Mouse (Mus musculus): ENCODE measurements at regions not wholly inside any gene's neighbourhood (a gene's known extent, or its start where the extent isn't known, plus 50 kb on each side); places are given as distances from the start of the nearest gene placed in this dataset.

DNA sequence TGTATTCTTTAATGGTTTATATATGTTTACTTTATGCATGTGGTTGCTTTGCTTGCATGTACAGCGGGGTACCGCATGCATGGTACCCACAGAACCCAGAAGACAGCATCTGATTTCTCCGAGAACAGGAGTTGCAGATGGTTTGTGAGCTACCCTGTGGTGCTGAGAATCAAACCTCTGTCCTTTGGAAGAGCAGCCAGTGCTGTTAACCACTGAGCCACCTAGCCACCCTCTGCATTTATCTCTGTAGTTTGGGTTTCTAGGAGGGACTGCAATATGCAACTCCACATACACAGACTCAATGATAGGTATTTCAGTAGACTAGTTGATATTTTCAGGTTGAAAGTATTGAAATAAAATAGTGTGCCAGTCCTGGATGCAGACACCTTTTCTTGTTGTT, 134.4 kb downstream of the Tex36 start:
- no peak for DNase-seq

DNA sequence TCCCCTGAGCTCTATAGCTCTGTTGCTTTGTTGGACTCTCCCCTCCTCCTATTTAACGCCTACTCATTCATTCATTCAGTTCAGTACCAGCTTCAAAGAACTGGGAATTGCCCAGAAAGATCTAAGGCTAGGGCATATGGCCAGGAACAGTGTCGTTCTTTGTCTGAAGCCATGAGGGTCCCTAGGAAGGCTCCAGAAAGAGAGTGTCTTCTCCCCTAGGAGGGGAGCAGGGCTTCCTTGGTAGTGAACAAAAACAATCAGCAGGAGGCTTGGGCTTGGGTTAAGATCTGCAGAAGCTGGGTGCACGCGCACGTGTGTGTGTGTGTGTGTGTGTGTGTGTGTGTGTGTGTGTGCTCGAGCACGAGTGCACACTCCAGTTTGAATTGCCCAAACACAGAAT, 142.7 kb downstream of the Tex36 start:
- no peak for DNase-seq

DNA sequence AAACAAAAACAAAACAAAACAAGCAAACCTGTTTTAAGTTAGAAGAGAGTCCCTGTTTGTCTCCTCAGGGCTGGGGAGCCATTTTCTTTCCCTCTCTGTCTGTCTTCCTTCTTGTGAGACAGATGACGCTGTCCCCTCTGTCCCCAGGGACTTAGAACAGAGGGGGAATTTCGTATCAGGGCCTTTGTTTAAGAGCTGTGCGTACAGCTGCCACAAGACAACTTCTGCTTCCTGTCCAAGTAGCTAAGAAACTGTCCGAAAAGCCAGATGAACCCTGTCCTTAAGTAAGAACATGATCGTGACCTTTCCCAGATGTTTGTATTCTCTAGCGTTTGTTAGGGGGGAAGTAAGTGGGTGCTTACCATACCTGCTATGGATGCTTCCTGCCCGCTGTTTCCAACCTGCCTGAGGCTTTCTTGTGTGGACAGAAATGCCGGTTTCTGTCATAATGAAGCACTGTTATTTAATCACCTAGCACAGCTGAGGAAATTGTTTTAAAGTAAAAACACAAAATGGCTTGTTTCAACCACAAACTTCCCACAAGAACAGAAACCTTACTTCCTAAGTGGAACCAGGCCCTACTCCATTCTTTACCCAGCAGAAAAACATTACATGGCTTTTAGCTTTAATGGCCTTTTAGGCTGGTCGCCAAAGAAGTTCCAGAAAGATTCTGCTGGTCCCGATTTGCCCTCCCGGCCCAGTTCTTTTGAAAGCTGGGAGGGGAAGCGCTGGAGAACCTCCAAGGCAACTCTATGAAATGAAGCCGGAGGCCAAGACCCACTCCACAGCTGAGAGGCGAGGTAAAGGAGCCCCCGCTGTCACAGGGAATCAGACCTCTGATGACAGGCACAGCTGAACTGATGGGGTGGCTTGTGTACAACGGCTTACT, 144.3 kb downstream of the Tex36 start:
- peak; percentile 62 to 72 for DNase-seq

DNA sequence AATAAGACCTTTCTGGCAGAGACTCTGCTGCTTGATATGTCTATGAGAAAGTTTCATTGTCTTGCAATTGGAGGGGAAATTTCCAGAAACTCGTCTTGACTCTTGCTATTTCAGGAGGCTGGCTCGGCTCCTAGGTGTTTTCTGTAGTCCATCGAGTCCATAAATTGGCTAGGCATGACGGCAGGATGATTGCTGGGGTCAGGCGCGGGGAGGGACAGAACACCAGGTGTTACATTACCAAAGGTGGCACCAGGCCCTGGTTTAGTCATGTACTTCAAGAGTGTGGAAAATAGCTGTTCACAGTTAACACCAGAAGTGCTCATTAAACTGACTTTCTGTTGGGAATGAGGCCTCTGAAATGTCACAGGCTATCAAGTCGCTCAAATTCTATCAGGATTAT, 151.7 kb downstream of the Tex36 start:
- DNase-seq: no peak

DNA sequence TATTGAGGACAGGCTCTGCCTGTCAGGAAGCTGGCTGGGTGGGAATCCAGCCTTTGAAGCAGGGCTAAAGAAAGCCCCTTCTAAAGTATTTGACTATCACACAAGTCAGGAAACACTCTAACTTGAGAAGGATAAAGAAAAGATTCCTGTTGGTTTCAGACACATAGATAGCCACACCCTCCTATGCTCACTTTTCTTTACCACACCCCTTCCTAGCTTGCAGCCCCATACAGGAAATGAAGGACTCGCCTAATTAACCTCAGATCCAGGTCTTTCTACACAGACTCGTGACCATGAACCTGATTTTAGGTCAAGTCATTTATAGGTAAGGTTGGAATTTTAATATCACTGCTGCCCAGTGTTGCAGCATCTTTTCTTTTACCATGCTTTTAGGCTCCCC, 154.9 kb downstream of the Tex36 start:
- no peak for DNase-seq

DNA sequence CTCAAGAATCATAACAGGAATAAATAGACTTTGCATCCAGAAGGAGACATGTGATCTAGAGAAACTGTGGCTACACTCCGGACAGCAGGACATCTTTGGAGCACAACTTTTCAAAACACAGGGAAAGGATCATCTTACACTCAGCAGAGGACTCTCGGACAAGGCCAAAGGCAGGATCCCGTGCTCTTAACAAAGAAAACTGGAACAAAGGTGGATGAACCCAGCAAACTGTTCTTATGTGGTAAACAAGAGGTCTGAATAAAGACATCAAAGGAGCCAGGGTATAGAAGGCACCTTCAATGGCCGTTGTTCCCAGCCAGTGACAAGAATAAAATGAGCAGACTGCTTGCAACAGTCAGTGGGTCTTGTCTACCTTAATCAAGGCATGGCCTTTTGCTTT, 160.3 kb downstream of the Tex36 start:
- DNase-seq: no peak

DNA sequence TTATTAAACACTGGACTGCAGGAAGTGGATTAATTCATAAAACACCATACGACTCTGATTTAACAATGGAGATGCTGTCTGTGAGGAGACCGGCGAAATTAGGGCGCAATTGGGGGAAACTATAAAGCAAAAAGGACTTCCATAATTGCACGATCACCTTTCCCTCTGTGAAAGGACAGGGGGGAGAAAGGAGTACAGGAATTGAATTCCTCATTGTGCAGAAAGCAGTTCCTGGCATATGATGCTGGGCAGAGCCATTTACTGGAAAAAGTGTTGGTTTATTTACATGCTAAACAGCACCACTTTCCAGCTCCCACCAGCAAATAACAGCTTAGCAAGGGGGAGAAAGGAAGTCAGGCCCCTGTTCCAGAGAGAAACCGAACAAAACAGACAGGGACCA, 160.8 kb downstream of the Tex36 start:
- DNase-seq: no peak

DNA sequence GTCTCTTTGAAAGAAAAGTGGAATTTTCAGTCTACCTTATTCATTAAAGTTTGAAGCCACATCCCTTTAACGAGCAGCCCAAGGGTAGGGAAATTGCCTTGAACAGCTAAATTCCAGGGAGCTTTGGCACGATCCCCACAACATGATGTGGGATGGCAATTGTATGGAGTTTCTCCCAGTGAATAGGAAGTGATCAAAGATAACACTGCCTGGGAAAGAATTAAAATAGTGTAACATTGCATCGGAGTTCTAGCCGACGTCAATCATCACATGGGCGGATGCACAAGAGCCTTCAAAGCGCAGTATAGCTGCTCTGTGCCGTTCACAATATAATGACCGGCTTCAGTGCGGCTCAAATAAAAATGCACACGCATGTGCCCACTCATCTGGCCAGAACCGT, 161.2 kb downstream of the Tex36 start:
- DNase-seq: no peak

DNA sequence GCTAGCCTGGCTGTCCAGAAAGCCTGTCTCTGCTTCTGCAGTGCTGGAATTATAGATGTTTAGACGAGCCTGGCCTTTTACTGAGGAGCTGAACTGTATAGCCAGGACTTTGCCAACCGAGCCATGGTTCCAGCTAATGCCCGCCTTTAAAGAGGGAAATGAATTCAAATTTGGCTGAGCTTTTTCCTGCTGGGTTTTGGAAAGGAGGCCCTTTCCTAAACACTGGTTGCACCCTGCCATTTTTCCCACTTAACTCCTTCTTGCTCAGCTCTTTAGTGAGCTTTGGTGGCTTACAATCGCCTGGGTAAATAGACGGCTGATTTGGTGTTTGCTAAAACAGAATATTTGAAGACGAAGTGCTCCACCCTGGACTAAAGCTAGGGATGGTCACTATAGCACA, 161.9 kb downstream of the Tex36 start:
- no peak for DNase-seq

DNA sequence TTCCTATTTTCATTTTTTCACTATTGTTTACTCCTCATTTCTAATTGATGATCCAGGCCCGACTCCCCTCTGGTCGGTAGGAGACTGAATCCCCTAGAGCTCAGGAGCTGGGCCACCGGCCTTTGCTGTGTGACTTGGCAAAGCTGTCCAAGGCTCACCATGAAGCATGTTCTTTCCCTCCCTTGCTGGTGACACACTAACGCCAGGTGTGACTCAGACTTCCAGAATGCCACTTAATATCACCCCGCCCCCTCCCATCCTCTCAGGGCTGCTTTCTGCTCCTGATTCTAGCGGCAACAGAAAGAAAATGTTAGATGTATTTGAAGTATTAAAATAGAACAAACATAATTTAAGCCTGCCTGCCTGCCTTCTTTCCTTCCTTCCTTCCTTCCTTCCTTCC, 163.3 kb downstream of the Tex36 start:
- DNase-seq: no peak

DNA sequence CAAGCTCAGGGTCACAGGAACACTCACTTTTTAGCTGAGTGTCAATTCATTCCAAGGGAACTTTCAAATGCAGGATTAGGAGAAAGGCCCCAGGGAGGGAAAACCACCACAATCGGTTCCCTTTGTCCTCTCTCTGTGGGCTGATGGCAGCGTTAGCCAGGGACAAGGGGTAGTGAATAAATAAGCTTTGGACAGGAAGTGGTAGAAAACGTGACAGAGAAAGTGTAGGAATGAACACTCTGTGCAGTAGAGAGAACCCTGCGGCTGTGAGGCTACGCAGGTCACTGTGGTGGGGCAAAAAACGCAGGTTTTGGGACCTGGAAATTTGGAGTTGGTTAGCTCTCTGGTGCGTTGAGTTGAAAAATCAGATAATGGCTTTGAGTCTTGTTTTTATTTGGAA, 164.1 kb downstream of the Tex36 start:
- no peak for DNase-seq

DNA sequence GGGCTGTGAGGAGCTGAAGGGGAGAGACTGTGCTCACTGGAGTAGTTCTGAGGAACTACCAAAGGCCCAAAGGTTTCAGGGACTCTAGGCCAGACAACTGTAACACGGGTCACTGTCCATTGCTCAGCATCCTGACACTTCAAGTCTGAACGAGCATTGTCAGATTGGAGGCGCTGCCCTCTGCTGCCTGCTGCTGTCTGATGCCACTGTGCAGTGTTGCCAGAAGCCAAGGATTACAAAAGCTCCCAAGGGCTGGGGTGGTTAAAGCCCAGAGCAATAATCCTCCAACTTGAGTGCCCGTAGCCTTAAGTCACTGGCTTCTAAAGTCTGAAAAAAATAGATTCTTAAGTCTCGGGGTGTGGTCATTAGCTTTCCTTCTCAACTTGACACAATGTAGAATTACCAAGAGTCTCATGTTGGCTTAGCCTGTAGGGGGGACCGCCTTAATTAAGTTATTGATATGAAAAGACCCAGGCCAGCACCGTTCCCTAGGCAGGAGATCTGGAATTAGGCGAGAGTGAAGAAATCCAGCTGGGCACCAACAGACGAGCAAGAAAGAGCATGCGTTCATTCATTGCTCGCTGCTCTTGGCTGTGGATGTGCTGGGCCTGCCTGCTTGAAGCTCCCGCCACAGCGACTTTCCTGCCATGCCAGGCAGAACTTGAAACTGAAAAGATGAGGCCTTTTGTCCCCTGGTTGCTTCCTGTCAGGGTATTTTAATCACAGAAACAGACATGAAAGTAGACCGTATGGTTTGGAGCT, 166.2 kb downstream of the Tex36 start:
- no peak for DNase-seq

DNA sequence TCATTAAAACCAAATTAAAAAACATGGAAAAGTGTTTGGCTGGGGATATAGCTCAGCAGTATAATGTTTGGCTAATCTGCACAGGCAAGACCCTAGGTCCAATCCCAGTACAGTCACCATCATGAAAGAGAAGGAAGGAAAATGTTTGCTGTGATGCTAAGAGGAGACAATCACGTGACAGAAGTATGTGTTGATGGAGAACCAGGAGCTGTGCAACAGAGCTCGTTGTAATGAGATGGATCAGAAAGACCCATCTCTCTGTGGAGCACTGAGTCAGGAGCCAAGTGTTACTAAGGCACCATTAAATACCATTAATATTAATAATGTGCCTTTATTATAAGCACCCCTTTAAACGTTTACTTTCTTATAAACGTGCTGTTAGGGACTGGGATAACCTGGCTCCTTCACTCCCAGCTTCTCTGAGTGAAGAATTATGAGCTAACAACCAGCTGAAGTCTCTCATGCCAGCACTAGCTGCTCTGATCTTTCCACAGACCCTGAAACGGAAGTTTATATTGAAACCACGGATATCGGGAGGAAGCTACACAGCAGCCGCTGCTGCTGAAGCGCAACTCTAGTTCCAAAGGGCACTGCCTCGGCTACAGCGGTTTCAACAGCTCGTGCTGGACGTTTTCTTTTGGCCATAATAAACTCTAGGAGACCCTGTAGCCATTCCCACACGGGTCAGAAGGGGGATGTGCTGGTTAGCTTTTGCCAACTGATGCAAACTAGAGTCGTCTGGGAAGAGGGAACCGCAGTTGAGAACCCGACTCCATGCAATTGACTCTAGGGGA, 167.7 kb downstream of the Tex36 start:
- DNase-seq: no peak

DNA sequence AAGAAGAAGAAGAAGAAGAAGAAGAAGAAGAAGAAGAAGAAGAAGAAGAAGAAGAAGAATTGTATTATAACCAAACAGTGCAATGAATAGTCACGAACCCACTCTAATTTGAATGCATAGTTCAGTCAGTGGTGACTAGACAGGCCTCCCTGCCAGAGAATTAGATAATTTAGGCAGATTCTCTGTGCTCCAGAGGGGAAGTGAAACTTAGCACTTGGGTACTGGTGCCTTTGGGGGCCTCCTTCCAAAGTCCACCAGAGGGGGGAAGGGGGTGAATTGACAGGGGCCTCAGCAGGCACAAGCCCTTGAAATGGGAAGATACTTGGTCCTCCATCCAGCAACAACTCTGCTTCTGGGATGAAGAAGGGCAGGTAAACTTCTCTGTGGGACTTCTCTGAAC, 169.6 kb downstream of the Tex36 start:
- peak; percentile 3 to 5 for DNase-seq

DNA sequence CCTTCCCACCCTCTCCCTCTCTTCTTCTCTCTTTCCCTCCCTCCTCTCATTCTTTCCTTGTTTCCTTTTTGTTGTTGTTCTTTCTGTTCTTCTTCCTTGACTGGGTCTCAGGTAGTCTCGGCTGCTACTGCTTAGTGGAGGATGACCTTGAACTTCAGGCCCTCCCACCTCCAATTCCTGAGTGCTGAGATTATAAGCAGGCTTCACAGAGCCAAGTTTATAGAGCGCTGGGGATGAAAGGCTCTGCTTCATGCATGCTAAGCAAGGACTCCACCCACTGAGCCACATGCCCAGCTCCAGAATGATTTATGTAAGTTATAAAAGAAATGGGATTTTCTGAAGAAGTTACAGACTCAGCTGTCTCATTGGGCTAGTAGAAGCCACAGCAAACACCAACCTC, 199.9 kb downstream of the Tex36 start:
- no peak for DNase-seq

DNA sequence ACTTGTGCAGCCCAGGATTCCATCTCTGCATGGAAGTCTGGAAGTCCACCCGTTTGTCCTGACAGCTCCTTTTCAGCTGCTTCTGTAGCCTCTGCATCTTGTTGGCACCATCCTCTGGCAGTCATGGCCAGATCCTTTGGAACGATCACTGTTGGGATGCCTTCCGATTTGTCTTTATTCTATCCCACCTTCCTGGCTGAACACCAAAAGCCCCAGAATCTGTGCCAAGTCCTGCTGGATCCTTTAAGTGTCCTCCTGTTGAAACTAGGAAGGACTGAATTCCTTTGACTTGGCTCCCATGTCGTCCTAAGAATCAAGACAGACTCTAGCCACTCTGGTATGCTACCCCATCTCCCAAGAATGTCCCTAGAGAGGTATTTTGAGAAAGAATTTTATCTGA, 201.3 kb downstream of the Tex36 start:
- no peak for DNase-seq

DNA sequence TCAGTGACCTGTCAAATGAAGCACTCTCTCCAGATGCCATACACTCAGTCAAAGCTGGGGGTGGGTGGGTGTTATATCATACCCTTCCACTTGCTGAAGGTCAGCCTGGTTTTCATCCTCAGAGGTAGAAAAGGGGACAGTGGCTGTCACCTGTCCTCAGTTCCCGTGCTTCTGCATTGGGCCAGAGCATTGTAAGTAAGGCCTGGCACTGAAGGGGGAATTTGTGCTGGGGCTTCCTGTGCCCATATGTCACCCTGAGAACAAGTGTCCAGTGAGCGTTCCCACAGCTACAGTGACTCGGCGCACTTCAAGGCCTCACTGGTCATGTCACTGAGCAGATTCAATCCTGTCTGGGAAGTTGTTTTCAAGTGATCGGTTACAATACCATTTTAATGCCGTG, 213.2 kb downstream of the Tex36 start:
- no peak for DNase-seq

DNA sequence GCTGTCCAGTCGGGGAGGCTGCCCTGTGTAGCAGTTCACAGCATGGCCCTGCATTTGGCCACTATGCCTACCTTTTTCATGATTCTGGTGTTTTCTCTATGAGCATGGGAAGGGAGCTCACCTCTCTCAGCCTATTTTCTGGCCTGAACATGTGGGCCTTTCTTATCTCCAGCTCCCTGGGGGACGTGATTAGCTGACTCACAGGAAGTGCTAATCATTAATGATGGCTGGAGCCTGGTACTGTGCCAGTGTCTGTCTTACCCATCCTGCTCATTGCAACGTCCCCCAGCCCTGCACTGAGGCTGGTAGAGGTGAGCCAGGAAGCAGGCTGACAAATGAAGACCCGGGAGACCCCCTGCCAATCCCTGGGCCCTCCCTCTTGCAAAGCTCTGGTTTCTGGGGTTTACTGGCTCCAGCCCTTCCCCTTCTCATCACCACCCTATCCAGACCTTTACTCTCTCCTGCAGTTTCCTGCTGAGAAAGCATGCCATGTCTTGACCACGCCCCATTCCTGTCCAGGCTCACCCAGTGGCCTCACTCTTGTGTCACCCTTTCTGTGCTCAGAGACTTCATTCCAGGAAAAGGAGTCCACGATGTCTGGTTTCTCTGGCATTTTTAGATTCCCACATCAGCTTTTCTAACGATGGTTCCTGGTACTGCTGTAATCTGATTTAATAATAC, 219.8 kb downstream of the Tex36 start:
- no peak for DNase-seq

DNA sequence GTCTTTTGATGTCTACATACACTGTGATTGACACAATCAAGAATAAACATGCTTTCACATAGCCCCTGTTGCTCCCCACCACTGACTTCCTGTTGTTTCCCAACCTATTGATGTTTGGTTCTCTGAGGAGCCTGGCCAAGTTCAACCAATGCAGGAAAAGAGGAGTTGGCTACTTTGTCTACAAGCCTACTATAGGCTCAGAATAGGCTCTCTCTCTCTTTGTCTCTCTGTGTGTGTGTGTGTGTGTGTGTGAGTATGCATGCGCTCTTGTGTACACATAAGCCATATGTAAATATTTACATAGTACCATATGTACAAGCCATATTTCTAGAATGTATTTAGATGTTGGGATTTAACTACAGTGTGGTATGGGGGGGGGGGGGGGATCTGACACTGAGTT, 222.6 kb downstream of the Tex36 start:
- DNase-seq: no peak

DNA sequence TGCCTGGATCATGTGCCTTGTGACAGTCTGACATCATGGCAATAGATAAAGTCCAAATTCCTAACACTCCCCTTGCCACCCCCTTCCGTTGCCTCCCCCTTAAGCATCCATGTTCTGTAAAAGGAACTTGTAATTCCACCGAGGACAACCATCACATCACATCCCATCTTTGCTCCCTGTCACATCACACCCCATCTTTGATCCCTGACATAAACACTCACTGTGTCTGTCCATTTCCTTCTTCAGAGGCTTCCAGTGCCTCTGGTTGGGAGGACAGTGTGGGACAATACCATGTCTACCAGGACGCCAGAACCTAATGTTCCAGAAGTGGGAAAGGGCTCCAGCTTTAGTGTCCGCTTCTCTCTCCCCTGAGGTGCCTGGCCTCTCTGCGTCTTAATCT, 223.6 kb downstream of the Tex36 start:
- DNase-seq: no peak

DNA sequence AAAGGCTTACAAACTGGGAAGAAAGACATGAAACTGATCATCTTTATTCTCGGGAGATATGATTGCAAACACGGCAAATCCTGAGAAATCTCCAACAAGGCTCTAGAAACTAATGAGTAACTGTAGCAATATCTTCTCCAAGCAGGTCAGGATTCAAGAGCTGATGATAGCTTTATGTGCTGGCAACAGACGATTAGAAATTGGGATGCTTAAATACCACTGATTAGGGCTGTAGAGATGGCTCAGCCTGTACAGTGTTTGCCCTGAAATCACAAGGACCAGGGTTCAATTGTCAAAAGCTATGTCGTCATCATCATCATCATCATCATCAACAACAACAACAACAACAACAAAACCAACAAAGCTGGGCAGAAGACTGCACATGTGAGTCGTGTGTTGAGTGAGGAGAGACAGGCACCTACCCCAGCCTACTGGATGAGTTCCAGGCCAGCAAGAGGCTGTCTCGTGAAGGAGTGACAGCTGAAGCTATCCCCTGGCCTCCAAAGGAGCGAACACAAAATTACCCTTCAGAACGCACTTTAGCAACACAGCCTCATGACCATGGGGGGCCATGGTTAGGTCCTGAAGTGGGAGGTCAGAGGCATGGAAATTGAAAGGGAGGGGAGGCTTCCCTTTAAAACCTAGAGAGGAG, 225.0 kb downstream of the Tex36 start:
- DNase-seq: no peak

DNA sequence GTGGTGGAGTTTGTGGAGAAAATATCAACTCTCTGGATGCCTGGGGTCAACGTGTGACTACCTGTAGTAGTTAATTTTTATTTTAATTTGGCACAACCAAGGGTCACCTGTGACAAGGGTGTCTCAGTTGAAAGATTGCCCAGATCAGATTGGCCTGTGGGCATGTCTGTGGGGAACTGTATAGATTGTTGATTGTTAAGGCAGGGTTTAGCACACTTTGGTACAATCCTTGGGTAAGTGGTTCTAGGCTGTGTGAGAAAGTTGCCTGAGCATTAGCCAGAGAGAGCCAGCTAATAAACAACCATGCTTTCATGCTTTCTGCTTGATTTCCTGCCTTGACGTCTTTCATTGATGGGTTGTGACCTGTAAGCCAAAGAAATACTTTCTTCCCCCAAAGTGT, 229.3 kb downstream of the Tex36 start:
- DNase-seq: no peak

DNA sequence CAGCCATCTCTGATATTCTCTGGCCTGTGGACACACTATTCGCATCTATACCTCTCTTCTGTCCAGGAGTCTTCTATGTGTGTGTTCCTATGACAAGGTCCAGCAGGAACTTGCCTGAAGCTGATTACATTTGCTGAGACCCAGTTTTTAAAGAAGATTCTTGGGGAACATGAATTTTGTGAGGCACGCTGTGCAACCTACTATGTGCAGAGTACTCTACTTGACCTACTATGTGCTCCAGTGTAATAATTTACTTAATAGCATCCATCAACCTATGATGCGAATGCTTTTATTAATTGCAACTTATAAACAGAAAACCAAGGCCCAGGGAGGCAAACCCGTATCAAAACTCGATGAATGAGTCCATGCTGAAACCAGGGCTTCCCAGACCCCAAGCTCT, 231.4 kb downstream of the Tex36 start:
- no peak for DNase-seq

Data from B cell, adult 2 months (primary cell).